Mouse (Mus musculus): ENCODE measurements around the gene Gabarap. TPM values are rescaled to one million over a fixed set of nuclear protein-coding genes. Genes with fewer than 3 reads are reported as not detected.
A peak's percentile ranks its signal among the peaks of the same experiment; 100 is the strongest.

The Gabarap gene
- polyA plus RNA-seq, 1 experiment from 2014 or later: 1,136 TPM

DNA sequence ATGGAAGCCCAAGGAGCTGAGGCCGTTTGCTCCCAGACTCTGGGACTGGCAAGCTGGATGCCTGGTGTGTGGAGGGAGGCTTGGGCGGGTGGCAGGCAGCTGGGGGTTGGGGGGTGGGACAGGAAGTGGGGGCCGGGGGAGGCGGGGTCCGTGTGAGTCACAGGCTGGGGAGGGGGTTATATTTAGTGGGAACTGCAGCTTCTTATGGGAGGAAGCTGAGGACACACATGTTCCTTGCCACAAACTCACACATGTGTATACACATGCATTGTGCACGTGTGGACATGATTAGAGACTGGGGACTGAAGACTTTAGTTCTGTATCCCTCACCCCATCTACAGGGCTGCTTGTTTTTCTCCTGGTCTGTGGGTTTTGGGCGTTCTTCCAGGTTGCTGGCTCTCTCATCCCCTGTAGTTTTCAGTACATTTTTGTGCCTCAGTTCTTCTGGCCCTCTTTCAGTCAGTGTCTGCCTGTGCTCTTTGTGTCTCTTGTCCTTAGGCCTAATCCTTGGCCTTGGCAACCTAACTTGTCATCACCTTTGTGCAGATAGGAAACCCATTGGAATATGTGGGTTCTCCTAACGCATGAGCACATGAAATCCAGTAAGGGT, 29.2 kb downstream of the Gabarap start:
- no peak for ATAC-seq
- 32% methylated on average over 8 of the region's 8 CpGs for WGBS
- no peak for TF ChIP-seq CTCF (IDR thresholded peaks at IDR 0.05; ENCODE audit: low read depth)
- 0 out of 2 replicates have a peak overlapping the region, but pooled peaks have one; percentile 11 for H3K9ac ChIP-seq (ENCODE audit: low read depth, low read length)
- peak overlapping the region; percentile 58; the same call in 1 of the 2 replicates for H3K4me2 ChIP-seq (replicated peaks; ENCODE audit: low read depth)
- H3K27ac ChIP-seq (ENCODE audit: low read depth, low read length): no peak overlapping the region; the same call in none of the 2 replicates
- H3K9me3 ChIP-seq (ENCODE audit: control insufficient read depth): no peaks in the 10 kb centered on the region
- H3K4me3 ChIP-seq (ENCODE audit: low read depth, low read length): no peak overlapping the region
- H3K27me3 ChIP-seq (replicated peaks; ENCODE audit: control insufficient read depth, insufficient read depth, low read length): peaks cover 17% of the 10 kb centered on the region
- no peaks in the 10 kb centered on the region for H3K36me3 ChIP-seq (ENCODE audit: control insufficient read depth, insufficient read depth)
- 0 out of 2 replicates have a peak, but pooled peaks cover 5% of the 10 kb centered on the region for H3K4me1 ChIP-seq (replicated peaks; ENCODE audit: control insufficient read depth, insufficient read depth, low read length)

DNA sequence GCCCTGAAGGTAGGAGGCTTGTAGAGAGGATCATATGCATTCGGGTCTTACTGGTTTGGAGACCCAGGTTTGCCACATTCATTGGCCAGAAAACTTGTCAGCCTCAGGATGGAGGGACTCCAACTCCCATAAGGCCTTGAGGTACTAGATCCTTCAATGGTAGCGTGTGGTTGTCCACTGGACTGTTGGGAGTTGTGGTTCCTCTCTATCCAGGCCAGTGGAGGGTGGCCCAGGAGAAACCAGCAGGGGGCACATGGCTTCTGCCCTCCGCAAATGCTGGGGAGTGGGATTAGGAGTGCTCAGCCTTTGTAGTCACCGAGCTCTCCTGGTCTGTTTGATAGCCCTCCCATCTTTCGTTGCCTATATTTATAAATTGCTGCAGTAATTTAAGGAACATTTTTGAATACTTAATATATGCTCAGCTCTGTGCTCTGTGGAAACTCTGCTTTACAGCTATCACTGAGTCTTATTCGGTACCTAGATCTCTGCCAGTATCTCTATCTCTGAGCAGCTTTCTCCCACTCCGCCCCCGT, 29.9 kb downstream of the Gabarap start:
- H3K4me3 ChIP-seq (ENCODE audit: low read depth, low read length): peak overlapping the region; percentile 45
- no peaks in the 10 kb centered on the region for H3K36me3 ChIP-seq (ENCODE audit: control insufficient read depth, insufficient read depth)
- WGBS: 2% methylated on average over 8 of the region's 8 CpGs
- H3K4me1 ChIP-seq (replicated peaks; ENCODE audit: control insufficient read depth, insufficient read depth, low read length): 0 out of 2 replicates have a peak, but pooled peaks cover 2% of the 10 kb centered on the region
- no peaks in the 10 kb centered on the region for H3K9me3 ChIP-seq (ENCODE audit: control insufficient read depth)
- peak overlapping the region; percentile 71 for H3K4me2 ChIP-seq (replicated peaks; ENCODE audit: low read depth)
- peak; percentile 79 for ATAC-seq
- peaks cover 18% of the 10 kb centered on the region for H3K27me3 ChIP-seq (replicated peaks; ENCODE audit: control insufficient read depth, insufficient read depth, low read length)
- no peak overlapping the region; the same call in 1 of the 2 replicates for H3K9ac ChIP-seq (ENCODE audit: low read depth, low read length)
- H3K27ac ChIP-seq (ENCODE audit: low read depth, low read length): no peak overlapping the region
- TF ChIP-seq CTCF (IDR thresholded peaks at IDR 0.05; ENCODE audit: low read depth): peak; percentile 77

DNA sequence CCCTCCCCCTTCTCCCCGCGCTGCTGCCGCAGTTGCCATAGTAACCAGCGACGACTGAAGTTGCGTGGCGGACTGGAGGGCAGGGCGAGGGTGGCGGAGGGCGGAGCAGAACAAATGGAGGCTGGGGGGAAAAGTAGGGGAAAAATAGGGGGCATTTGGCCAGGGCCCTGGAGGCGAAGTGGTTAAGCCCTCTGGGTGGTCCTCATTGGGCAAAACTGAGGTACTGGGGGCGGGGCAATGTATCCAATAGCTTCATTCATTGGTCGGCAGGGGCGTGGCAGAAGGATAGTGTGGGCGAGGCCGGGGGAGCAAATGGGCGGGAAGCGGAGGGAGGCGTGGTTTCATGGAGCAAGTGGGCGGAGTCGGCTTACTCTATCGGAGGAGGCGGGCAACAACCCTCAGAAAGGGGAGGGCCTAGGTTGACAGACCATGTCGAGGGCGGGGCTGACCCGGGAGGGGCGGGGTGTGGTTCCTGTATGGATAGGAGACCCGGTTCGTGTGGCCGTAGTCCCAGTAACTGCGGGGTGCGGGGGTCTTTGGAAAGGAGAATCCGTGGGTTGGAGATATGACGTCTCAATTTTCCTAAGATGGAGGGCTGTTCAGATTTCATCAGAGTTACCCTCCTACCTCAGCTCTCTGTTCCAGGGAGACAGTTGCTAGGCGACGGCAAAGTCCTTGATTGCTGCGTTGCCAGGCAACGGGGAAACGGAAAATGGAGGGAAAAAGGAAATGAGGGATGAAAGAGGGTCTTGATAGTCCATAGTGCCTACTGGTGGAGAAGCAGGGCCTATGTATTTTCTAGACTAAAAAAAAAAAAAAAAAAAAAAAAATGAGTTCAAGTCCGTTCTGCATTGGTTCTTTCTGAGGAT, 30.6 kb downstream of the Gabarap start:
- H3K4me2 ChIP-seq (replicated peaks; ENCODE audit: low read depth): peak overlapping the region; percentile 71
- no peaks in the 10 kb centered on the region for H3K9me3 ChIP-seq (ENCODE audit: control insufficient read depth)
- H3K36me3 ChIP-seq (ENCODE audit: control insufficient read depth, insufficient read depth): no peaks in the 10 kb centered on the region
- WGBS: 2% methylated on average over 40 of the region's 40 CpGs
- peak overlapping the region; percentile 45 for H3K4me3 ChIP-seq (ENCODE audit: low read depth, low read length)
- H3K9ac ChIP-seq (ENCODE audit: low read depth, low read length): no peak overlapping the region; the same call in 1 of the 2 replicates
- H3K27me3 ChIP-seq (replicated peaks; ENCODE audit: control insufficient read depth, insufficient read depth, low read length): peaks cover 20% of the 10 kb centered on the region
- TF ChIP-seq CTCF (IDR thresholded peaks at IDR 0.05; ENCODE audit: low read depth): 0 out of 2 replicates have a peak, but pooled peaks have one; percentile 17
- ATAC-seq: peak; percentile 77
- no peak overlapping the region for H3K27ac ChIP-seq (ENCODE audit: low read depth, low read length)
- H3K4me1 ChIP-seq (replicated peaks; ENCODE audit: control insufficient read depth, insufficient read depth, low read length): 0 out of 2 replicates have a peak, but pooled peaks cover 2% of the 10 kb centered on the region

DNA sequence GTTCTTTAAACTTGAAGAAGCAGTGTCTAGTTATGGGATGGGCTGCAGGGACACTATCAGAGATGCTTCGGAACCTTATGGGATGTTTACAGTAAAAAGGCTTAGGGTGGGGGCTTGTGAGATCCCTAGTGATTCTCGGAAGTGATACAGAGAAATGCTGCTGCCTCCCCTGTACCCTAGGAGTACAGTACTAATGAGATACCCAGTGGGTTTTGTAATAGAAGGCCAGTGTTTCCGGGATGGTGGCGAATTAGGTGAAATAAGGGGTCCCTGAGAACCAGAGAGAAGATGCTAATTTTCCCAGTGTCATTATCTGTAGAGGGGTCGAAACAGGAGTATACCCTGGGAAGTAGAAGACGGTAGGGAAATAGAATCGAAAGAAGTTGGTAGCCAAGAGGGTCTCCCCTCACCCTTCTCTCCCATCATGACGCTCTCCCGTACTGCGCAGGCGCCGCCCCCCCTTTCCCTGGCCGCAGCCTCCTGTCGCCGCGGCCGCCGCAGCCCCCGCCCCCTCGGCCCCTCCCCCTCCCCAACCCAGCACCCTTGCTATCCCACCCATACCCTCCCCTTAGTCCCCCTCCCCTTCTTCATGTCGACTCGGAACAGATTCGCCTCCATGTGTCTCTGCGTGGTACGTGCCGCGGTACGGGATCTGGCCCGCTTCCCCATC, 32.7 kb downstream of the Gabarap start:
- no peak for ATAC-seq
- peak overlapping the region; percentile 7; the same call in 1 of the 2 replicates for H3K9ac ChIP-seq (ENCODE audit: low read depth, low read length)
- H3K4me2 ChIP-seq (replicated peaks; ENCODE audit: low read depth): peak overlapping the region; percentile 50
- no peaks in the 10 kb centered on the region for H3K9me3 ChIP-seq (ENCODE audit: control insufficient read depth)
- 11% methylated on average over 25 of the region's 29 CpGs for WGBS
- H3K4me3 ChIP-seq (ENCODE audit: low read depth, low read length): peak overlapping the region; percentile 20; the same call in 1 of the 2 replicates
- no peaks in the 10 kb centered on the region for H3K36me3 ChIP-seq (ENCODE audit: control insufficient read depth, insufficient read depth)
- no peak for TF ChIP-seq CTCF (IDR thresholded peaks at IDR 0.05; ENCODE audit: low read depth)
- peaks cover 28% of the 10 kb centered on the region for H3K27me3 ChIP-seq (replicated peaks; ENCODE audit: control insufficient read depth, insufficient read depth, low read length)
- H3K27ac ChIP-seq (ENCODE audit: low read depth, low read length): no peak overlapping the region
- 0 out of 2 replicates have a peak, but pooled peaks cover 2% of the 10 kb centered on the region for H3K4me1 ChIP-seq (replicated peaks; ENCODE audit: control insufficient read depth, insufficient read depth, low read length)

DNA sequence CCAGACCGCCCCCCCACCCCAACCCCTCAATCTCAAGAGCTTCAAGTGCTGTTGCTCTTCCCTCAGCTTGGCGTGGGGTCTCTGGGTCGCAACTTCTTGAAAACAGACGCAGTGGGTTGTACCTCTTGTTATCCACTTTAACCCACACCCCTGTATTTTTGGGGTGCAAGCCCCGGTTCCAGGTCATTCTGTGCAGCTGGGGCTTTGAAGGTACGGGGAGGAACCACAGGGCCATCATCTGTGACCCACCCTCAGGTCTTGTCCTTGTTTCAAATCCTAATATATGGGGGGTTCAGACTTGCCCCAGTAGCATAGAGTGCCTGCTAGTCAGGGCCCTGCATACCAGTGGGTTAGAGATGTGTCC, 33.2 kb downstream of the Gabarap start:
- Histone ChIP-seq H3K4me2 (replicated peaks; ENCODE audit: low read depth) (peak overlapping the region; percentile 50), H3K4me1 (replicated peaks; ENCODE audit: control insufficient read depth, insufficient read depth, low read length) (0 out of 2 replicates have a peak, but pooled peaks cover 4% of the 10 kb centered on the region), H3K27ac (ENCODE audit: low read depth, low read length) (no peak overlapping the region), H3K4me3 (ENCODE audit: low read depth, low read length) (peak overlapping the region; percentile 20; the same call in 1 of the 2 replicates), H3K36me3 (ENCODE audit: control insufficient read depth, insufficient read depth) (no peaks in the 10 kb centered on the region), H3K9ac (ENCODE audit: low read depth, low read length) (peak overlapping the region; percentile 7; the same call in 1 of the 2 replicates), H3K9me3 (ENCODE audit: control insufficient read depth) (no peaks in the 10 kb centered on the region), H3K27me3 (replicated peaks; ENCODE audit: control insufficient read depth, insufficient read depth, low read length) (peaks cover 28% of the 10 kb centered on the region)
- TF ChIP-seq CTCF (IDR thresholded peaks at IDR 0.05; ENCODE audit: low read depth): no peak
- ATAC-seq: no peak
- WGBS: 24% methylated on average over 6 of the region's 6 CpGs

All from intestine, postnatal 0 days (tissue).